Mouse (Mus musculus) midbrain, embryonic 13.5 days (tissue): ENCODE measurements around the gene Cdh22. TPM values are rescaled to one million over a fixed set of nuclear protein-coding genes. Genes with fewer than 3 reads are reported as not detected.

ENCODE experiments used
- ATAC-seq: fragments of 200-750 bp; cut with Nextera tagmentation; 2 replicates; pipeline ENCODE4 v1.8.0; 2017; ENCODE audit warnings: mild to moderate bottlenecking, moderate TSS enrichment, moderate library complexity
- H3K27ac ChIP-seq: fragments of 300-500 bp; sonication (generic); 2 replicates; pipeline ENCODE4 v1.5.1; 2015; ENCODE audit warnings: inconsistent platforms, mild to moderate bottlenecking, moderate library complexity
- H3K27me3 ChIP-seq: fragments of 300-500 bp; sonication (generic); 2 replicates; pipeline ENCODE4 v1.6.1; 2015; ENCODE audit warnings: mild to moderate bottlenecking, inconsistent platforms
- H3K36me3 ChIP-seq: fragments of 300-500 bp; sonication (generic); 2 replicates; pipeline ENCODE4 v1.6.1; 2015; ENCODE audit warnings: mild to moderate bottlenecking, inconsistent platforms
- H3K4me1 ChIP-seq: fragments of 300-500 bp; sonication (generic); replicated peaks from 2 replicates; pipeline ENCODE4 v1.6.1; 2015; ENCODE audit warnings: inconsistent platforms
- H3K4me2 ChIP-seq: fragments of 300-500 bp; sonication (generic); replicated peaks from 2 replicates; pipeline ENCODE4 v1.6.1; 2015; ENCODE audit warnings: moderate library complexity, mild to moderate bottlenecking, inconsistent platforms
- H3K4me3 ChIP-seq: fragments of 300-500 bp; sonication (generic); replicated peaks from 2 replicates; pipeline ENCODE4 v1.5.1; 2015; ENCODE audit warnings: mild to moderate bottlenecking, inconsistent platforms
- H3K9ac ChIP-seq: fragments of 300-500 bp; sonication (generic); replicated peaks from 2 replicates; pipeline ENCODE4 v1.6.1; 2015; ENCODE audit warnings: mild to moderate bottlenecking, inconsistent platforms
- H3K9me3 ChIP-seq: fragments of 300-500 bp; sonication (generic); 2 replicates; pipeline ENCODE4 v1.6.1; 2016; ENCODE audit warnings: mild to moderate bottlenecking, inconsistent platforms
- WGBS: fragments of 180-500 bp; shearing (Covaris S2); methylation state at CpG from one replicate; pipeline ENCODE4 v1.1.7; 2015; 5-methylcytosine and 5-hydroxymethylcytosine counted together
- polyA plus RNA-seq: library from polyadenylated mRNA; unstranded; fragments of >200 nt; fragmentation: Nextera tagmentation; extraction: Ambion mirVana; gene quantifications from 2 replicates; pipeline ENCODE4 v1.2.1, GENCODE M21; 2015

The Cdh22 gene
- polyA plus RNA-seq, 1 experiment from 2014 or later = 15.7 TPM

GRCm38 (mm10) chr2:165201761-165202751, 32.6 kb downstream of the Cdh22 start:
- Histone ChIP-seq H3K27ac (peak overlapping the region; percentile 67), H3K4me3 (peak overlapping the region; percentile 25), H3K4me1 (peaks cover 60% of the 10 kb centered on the region), H3K9ac (peak overlapping the region; percentile 34), H3K36me3 (no peaks in the 10 kb centered on the region), H3K4me2 (peak overlapping the region; percentile 53), H3K27me3 (peaks cover 44% of the 10 kb centered on the region), H3K9me3 (no peaks in the 10 kb centered on the region)
- peak; percentile 59 for ATAC-seq
- 3% methylated on average over 28 of the region's 28 CpGs for WGBS

GRCm38 (mm10) chr2:165197546-165197945, 37.1 kb downstream of the Cdh22 start:
- Histone ChIP-seq H3K9me3 (no peaks in the 10 kb centered on the region), H3K9ac (no peak overlapping the region), H3K27ac (no peak overlapping the region), H3K4me2 (no peak overlapping the region), H3K36me3 (no peaks in the 10 kb centered on the region), H3K4me1 (peaks cover 62% of the 10 kb centered on the region), H3K27me3 (peaks cover 58% of the 10 kb centered on the region), H3K4me3 (no peak overlapping the region)
- 41% methylated on average over 6 of the region's 6 CpGs for WGBS
- no peak for ATAC-seq

- H3K4me3 ChIP-seq = no peak overlapping the region
- H3K27ac ChIP-seq = peak overlapping the region; percentile 77
- peak; percentile 87 for ATAC-seq
Observed at GRCm38 (mm10) chr2:165195411-165196182, 39.1 kb downstream of the Cdh22 start.

GRCm38 (mm10) chr2:165191483-165191882, 43.2 kb downstream of the Cdh22 start:
- WGBS = 61% methylated on average over 7 of the region's 7 CpGs
- no peak overlapping the region for H3K4me2 ChIP-seq
- no peak overlapping the region for H3K4me3 ChIP-seq
- no peaks in the 10 kb centered on the region for H3K9me3 ChIP-seq
- peaks cover 18% of the 10 kb centered on the region for H3K4me1 ChIP-seq
- peaks cover 31% of the 10 kb centered on the region for H3K27me3 ChIP-seq
- no peak for ATAC-seq
- no peak overlapping the region for H3K27ac ChIP-seq
- no peak overlapping the region for H3K9ac ChIP-seq
- no peaks in the 10 kb centered on the region for H3K36me3 ChIP-seq

More at GRCm38 (mm10) chr2:165195411-165196182, 39.1 kb downstream of the Cdh22 start:
- Histone ChIP-seq H3K9ac (no peak overlapping the region; the same call in 1 of the 2 replicates), H3K4me1 (peaks cover 43% of the 10 kb centered on the region), H3K4me2 (peak overlapping the region; percentile 38), H3K27me3 (peaks cover 46% of the 10 kb centered on the region), H3K36me3 (no peaks in the 10 kb centered on the region), H3K9me3 (no peaks in the 10 kb centered on the region)
- 2% methylated on average over 32 of the region's 32 CpGs for WGBS

- H3K4me2 ChIP-seq = no peak overlapping the region
- no peak for ATAC-seq
- no peaks in the 10 kb centered on the region; the same call in 1 of the 2 replicates for H3K4me1 ChIP-seq
- WGBS = 70% methylated on average over 3 of the region's 3 CpGs
- H3K36me3 ChIP-seq = no peaks in the 10 kb centered on the region
- no peak overlapping the region for H3K4me3 ChIP-seq
- peaks cover 27% of the 10 kb centered on the region for H3K27me3 ChIP-seq
- H3K27ac ChIP-seq = no peak overlapping the region
- H3K9ac ChIP-seq = no peak overlapping the region
- no peaks in the 10 kb centered on the region for H3K9me3 ChIP-seq
Observed at GRCm38 (mm10) chr2:165189546-165189945, 45.1 kb downstream of the Cdh22 start.

DNA sequence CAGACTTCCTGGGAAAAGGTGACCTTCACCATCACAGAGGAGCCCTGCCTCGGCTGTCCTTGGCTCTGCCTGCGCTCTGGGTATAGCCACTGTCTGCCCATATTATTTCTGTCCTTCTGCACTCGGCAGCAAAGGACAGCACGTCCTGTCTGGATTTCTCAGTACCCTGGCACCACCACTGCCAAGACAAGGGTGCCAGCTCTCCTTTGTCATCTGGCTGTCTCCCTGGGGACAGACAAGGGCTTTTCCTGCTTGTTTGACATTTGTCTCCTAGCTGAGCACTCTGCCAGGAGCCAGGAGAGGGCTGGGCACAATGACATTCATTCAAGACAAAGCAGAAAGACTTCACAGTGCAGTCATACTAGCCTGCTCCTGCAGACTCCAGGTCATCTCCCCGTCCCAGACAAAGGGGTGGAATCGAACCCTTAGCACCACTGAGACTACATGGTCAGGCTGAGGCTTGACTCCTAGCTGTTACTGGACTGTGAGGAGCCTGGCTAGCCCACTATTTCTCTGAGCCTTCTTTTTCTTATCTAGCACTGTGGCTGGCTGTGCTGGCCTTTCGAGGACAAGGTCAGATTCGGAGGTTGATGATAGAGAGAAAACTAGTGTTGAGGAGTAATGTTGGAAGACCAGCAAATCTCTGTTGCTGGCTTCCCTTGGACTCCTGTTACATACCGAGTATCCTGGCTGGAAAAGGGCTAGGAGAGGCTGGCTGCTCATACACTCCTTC, 46.8 kb downstream of the Cdh22 start:
- Histone ChIP-seq H3K4me1 (peaks cover 17% of the 10 kb centered on the region), H3K9ac (no peak overlapping the region), H3K4me2 (no peak overlapping the region), H3K36me3 (no peaks in the 10 kb centered on the region), H3K9me3 (no peaks in the 10 kb centered on the region), H3K27ac (no peak overlapping the region), H3K4me3 (no peak overlapping the region), H3K27me3 (peaks cover 13% of the 10 kb centered on the region)
- 78% methylated on average over 9 of the region's 9 CpGs for WGBS
- no peak for ATAC-seq

DNA sequence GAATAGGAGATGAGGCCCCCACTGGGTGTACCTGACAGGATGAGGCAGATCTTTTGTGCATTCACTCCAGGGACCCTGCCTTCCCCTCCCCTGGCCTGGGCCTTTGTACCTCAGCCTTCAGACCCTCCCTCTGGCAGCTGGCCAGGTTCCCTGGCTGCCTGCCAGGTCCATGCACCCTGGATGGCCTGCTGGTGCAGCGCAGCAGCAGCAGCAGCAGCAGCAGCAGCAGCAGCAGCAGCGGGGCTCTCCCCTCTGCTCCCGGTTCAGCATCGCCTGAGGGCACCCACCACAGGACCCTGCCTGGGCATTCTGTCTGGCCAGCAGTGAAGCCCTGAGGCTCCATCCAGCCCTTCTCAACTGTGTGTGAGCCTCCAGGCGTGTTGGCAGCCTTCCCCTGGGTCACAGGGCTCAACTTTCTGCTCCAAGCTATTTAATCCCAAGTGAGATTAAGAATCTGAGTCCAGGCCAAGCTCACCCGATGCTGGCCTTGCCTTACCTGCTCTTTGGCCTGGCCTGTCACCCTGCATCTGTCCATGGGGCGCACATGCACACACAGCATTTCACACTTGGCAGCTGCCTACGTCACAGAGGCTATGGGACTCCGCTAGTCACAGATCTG, 50.5 kb downstream of the Cdh22 start:
- 22% methylated on average over 9 of the region's 9 CpGs for WGBS

DNA sequence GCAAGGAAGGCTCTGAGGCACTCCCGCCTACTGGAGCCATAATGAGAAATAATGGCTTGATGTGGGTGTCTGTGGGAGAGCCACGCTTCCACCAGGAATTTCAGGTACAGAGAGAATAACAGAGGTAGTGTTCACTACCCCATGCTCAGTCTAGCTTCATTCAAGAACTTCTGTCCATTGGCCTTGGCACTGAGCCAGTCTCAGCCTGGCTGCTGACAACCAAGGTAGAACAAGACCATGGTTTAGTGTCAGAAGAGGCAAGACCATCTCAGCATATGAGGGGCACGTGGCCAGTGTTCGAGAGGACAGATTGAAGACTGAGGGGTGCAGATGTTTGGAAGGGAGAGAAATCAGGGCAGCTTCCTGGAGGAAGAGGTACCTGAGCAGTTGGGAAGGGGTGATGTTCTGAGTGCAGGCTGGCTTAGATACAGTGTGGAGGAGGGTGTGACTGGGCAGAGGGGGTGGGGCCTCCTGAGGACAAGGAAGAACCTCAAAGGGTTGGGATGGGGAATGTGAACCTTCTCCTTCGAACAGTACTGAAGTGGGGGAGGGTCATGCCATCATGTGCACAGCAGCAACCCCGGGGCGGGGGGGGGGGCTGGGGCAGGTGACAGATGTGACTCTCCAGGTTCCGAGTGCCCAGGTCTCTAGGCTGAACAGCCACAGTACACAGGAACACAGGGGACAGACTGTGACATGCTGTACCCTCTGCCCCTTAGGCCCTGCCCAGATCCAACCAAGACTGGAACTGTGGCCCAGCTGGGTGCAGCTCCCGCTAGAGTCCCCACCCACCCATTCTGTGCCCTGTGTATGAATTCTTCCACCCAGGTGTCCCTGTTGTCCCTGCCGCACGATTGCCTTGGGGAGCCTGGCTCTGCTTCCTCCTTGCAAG, 52.3 kb downstream of the Cdh22 start:
- H3K9ac ChIP-seq = peak overlapping the region; percentile 16; the same call in 1 of the 2 replicates
- no peak overlapping the region for H3K4me2 ChIP-seq
- H3K4me1 ChIP-seq = peaks cover 45% of the 10 kb centered on the region
- WGBS = 68% methylated on average over 11 of the region's 11 CpGs
- no peaks in the 10 kb centered on the region for H3K9me3 ChIP-seq
- peak; percentile 19; the same call in 1 of the 2 replicates for ATAC-seq
- H3K4me3 ChIP-seq = no peak overlapping the region
- H3K27me3 ChIP-seq = peaks cover 43% of the 10 kb centered on the region
- H3K27ac ChIP-seq = peak overlapping the region; percentile 10; the same call in 1 of the 2 replicates
- H3K36me3 ChIP-seq = no peaks in the 10 kb centered on the region

More for the DNA sequence above, 50.5 kb downstream of the Cdh22 start:
- no peaks in the 10 kb centered on the region for H3K36me3 ChIP-seq
- peak overlapping the region; percentile 66 for H3K27ac ChIP-seq
- no peak overlapping the region for H3K4me2 ChIP-seq
- peaks cover 36% of the 10 kb centered on the region for H3K27me3 ChIP-seq
- no peak overlapping the region for H3K4me3 ChIP-seq
- H3K9me3 ChIP-seq = no peaks in the 10 kb centered on the region
- peak; percentile 75 for ATAC-seq
- H3K9ac ChIP-seq = no peak overlapping the region
- H3K4me1 ChIP-seq = peaks cover 39% of the 10 kb centered on the region

DNA sequence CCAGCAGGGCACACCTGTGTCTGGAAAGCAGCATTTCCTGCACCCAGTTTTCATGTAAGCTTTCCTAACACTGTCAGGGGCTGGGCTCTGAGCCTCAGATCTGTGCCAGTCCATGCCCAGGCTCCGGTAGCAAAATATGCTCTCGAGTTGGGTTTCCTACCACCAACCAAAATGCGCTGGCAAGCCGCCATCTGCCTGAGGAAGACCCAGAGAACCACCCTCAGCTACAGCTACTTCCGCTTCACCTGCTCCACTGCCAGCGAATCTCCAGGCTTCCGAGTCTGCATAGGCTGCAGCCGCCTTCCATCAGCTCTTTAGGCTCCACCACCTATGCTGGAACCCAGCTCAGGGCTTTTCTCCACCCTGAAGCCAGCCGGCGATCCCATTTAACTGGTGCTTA, 55.4 kb downstream of the Cdh22 start:
- no peak for ATAC-seq
- Histone ChIP-seq H3K4me1 (peaks cover 55% of the 10 kb centered on the region), H3K9ac (no peak overlapping the region), H3K27ac (no peak overlapping the region), H3K9me3 (no peaks in the 10 kb centered on the region), H3K36me3 (no peaks in the 10 kb centered on the region), H3K4me2 (no peak overlapping the region), H3K27me3 (peaks cover 45% of the 10 kb centered on the region), H3K4me3 (no peak overlapping the region)
- WGBS = 70% methylated on average over 10 of the region's 10 CpGs

DNA sequence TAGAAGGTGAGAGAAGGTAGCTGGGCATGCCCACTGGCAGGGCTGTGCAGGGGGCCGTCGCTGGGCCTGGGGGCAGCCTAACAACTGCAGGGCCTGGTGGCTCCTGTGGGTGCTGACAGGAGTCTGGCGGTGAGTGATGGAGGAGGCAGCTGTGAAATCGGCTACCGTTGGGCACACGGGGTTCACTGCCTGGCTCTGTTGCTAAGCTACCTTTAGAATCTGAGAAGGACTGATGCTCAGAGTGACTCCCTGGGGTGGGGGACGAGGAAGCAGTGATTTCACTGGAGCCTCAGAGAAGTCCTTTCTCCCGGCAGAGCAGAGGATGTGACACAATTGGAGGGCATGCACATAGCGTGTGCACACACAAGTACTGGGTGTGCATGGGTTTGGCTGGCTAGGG, 57.7 kb downstream of the Cdh22 start:
- Histone ChIP-seq H3K9me3 (no peaks in the 10 kb centered on the region), H3K36me3 (no peaks in the 10 kb centered on the region), H3K4me2 (0 out of 2 replicates have a peak overlapping the region, but pooled peaks have one; percentile 14), H3K4me1 (peaks cover 33% of the 10 kb centered on the region), H3K27me3 (peaks cover 39% of the 10 kb centered on the region), H3K9ac (peak overlapping the region; percentile 19; the same call in 1 of the 2 replicates), H3K27ac (peak overlapping the region; percentile 79), H3K4me3 (no peak overlapping the region)
- WGBS = 14% methylated on average over 9 of the region's 9 CpGs
- peak; percentile 81 for ATAC-seq
